Mouse (Mus musculus) left cerebral cortex, postnatal 14 days (tissue): ENCODE data around the gene Miga2. TPM values are rescaled to one million over a fixed set of nuclear protein-coding genes. Genes with fewer than 3 reads are reported as not detected.

Experiments
- DNase-seq, 2 experiments: peaks; one replicate each; pipeline ENCODE4 v3.0.0; 2021 to 2022; ENCODE audit warnings: low spot score in 2 of 2, mixed read lengths in 1 of 2
- intact Hi-C: fragments of 180-260 bp; cut with DNase I; formaldehyde crosslinking; loops from one replicate; pipeline ENCODE4 v1.15.1; 2025
- total RNA-seq, 2 experiments: library from RNA; stranded (reverse); gene quantifications; 2 replicates each; pipeline ENCODE4 v1.2.3; 2021

The Miga2 gene
- total RNA-seq, 2 experiments from 2014 or later, result 102 to 110 TPM

DNA sequence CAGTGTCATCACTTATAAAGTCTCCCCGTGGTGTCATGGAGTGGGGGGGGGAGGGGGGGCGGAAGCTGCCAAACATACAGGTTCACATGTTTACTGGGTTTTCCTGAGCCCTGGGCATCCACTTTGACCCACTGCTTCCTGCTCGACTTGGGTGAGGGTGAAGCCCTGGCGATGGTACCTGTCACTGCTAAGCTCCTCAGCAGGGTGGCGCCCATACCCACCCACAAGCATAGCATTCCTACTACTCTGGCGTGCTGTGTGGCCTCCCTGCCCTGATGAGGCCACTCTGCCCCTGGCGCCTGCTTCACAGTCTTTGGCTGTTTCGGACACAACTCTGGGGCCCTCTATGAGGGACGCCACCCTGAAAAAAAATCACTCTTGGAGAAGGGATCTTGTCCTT, 7.1 kb upstream of the Miga2 start:
- intact Hi-C loops, result no loop called here
- DNase-seq, result no peak

DNA sequence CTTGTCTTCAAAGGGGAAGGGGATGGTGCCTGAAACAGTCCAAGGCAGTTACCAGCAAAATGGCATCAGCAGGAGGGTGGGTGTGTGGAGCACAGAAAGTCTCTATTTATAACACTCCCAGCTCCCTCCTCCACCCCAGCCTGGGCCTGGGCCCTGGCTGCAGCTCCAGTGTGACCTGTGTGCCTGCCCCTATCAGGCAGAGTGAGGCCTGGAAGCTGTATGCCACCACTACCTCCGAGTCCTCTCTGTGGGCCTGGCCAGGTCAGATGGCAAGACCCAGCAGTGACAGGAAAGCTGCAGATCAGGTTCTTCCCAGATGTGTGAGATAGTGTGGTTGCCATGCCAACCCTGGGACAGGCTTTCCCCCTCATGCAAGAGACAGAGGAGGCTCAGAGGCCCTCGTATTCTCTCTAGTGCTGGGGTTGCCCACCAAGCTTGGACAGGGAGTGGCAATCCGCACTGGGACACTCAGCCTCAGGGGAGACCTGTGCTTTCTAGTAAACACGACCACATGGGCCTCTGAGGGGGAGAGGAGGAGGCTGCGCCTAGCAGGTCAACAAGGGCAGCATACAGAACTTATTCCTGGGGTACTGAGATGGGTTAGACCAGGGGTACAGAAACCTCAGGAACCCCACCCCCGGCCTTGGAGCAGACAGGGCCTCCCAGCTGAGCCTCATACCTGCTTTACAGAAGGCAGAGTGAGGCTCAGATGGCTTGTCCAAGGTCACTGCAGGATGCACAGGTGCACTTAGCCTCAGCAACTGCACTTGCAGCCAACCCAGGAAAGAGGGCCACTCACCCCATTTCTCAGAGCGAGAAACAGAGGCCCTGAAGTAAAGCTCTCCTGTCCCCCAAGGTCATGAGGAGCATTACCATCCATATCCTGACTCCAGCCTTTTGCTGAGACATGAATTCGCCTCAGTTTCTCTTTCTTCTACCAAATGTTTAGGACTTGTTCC, 6.2 kb upstream of the Miga2 start:
- peak; percentile 54 to 64 for DNase-seq
- intact Hi-C loops, result no loop called here

DNA sequence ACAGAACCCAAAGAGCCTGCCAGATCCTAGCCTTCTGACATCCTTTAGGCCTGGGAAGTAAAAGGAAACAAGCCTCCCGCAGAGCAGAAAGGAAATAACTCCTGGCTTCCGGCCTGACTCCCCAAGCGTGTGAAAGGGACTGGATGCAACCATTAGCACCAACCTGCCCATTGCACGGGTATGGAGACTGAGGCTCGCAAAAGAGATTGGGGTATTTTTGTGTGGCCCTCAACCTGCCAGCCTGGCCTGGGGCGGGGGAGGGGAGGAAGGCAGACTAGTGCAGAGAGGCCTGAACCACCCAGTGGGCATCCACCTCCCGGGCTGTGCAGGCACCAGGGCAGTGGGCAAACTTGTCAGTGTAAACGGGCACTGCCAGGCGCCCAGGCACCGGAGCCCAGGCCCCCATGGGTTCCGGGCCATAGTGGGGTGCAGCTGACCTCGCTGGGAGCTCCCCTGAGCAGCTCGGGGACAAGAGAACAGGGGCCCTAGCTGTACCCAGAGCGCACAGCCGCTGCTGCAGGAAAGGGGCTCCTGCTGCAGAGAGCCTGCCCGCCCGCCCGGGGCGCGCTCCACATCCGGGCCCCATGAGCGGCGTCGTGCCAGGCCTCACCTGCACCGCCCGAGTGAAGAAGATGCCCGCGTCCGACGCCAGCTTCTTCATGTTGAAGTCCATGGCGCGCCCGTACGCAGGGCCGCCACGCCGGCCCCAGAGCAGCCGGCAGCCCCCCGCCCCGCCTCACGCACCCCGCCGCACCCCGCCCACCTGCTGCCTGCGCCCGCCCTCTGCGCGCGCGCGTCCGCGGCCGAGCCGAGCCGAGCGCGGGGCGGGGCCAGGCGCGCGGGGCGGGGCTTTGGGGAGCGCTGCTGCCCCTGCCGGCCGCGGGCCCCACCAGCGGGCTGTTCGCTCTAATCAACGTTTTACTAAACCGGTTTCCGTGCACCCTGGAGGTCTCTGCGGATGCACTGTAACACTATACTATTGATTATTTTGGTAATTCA, 5.2 kb upstream of the Miga2 start, which contains the start of gene Sh3glb2:
Gene Sh3glb2 (minus strand): TSS at position 805 of the 999 bp plus-strand sequence.
- peak; percentile 78 to 83 for DNase-seq
- intact Hi-C loops, result no loop called here

DNA sequence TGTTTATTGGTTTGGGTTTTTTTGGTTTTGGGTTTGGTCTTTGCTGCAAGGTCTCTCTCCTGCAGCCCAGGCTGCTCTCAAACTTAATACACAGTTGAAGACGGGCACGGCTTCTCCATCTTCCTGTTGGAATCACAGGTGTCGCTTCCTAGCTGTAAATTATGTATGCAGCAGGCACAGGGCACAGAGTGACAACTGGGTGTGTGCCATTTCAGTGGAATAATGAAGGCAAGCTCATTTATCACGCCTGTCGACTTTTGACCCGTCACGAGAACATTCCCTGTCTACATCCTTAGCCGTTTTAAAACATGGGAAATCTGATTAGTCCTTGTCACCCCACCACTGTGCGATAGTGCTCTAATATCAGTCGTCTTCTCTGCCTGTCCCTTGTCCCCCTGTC, 3.4 kb upstream of the Miga2 start:
- no peak for DNase-seq
- intact Hi-C loops, result no loop called here

DNA sequence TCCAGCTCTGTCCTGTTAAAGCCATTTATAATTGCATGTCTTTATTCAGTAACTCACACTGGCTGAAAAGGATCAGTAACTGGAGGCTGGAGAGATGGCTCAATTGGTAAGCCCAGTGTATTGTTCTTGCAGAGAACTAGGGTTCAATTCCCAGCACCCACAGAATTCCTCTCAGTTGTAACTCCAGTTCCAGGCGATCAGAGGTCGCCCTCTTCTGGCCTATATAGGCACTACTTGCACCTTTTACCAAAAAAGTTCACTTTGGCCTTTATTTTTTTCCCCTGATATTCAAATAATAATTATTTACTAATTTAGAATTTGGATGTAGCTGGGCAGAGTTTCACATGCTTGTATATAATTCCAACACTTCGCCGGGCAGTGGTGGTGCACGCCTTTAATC, 1.2 kb upstream of the Miga2 start:
- intact Hi-C loops, result no loop called here
- DNase-seq, result no peak

DNA sequence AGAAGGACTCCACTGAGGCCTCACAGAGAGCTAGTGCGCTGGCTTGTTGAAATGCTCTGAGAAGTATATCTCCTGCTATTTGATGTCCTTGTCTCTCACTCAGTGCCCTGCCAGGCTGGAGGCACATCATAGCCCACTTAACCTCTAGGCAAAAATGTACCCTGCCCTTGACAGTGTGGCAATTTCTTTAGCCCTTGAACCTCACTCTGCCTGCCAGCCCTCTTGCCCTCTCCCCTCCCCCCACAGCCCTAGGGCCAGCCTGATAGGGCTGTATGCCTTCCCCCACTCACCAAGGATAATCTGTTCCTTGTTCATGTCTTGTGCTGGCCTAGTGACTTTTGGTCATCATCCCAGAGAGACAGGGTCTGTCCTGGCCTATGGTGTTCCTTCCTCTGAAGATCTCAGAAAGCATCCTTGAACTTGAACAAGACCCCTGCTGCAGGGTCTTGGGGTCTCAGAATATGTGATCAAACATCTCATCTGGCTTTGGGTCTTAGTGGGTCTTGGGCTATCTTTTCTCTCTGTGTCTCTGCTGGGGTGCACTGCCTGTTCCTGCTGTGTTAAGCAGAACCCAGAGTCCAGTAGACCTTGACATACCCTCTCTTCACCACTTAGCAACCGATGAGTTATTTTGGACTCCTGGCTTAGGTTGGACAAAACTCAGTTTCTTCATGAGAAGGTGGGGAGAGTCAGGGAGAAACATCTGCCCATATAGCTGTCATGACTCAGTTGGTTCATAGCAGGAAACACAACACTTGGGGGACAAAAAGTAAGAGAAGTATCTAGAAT, 1.4 kb downstream of the Miga2 start:
- DNase-seq, result no peak
- intact Hi-C loops, result no loop called here

DNA sequence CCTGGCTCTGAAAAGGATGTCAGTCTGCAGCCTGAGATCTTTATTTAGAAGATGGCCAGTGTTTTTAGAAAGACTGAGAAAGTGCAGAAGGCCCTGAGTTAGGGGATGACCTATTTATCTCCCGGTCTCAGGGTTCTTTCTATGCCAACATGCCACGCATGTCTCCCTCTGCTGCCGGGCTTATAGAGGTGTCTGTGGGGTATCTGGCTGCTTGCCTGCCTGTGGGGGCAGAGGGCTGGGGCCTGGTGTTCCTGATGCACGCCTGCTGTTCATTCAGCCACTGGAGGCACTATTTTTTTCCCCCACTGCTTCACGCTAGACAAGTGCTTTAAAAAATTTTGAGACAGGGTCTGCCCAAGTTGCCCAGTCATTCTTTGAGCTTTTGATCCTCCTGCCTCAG, 2.2 kb downstream of the Miga2 start:
- DNase-seq, result no peak
- intact Hi-C loops, result no loop called here

DNA sequence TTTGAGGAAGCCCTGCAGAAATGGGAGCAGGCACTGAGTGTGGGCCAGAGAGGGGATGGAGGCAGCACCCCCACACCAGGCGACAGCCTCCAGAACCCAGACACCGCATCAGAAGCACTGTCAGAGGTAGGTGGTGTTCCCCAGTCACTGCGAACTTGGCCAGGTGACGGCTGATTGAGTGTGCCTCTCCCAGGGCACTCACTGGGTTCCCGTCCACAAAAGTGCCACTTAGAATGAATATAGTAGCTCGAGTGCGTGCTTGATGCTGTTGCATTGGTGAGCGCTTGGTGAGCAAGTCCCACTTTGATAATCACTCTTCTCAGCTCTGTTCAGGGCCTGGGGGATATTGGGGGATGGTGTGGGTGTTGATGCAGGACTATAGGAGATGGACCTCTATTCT, 7.5 kb downstream of the Miga2 start:
- intact Hi-C loops, result no loop called here
- no peak for DNase-seq

DNA sequence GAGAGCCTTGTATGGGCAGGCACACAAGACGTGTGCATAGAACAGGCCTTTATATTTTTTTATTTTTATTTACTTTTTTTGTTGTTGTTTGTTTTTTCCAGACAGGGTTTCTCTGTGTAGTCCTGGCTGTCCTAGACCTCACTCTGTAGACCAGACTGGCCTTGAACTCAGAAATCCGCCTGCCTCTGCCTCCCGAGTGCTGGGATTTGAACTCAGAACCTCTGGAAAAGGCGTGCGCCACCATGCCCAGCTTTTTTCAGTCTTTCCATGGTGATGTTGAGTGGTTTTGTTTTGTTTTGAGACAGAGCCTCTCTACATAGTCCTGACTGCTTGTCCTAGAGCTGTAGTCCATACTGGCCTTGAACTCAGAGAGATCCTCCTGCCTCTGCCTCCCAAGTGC, 8.7 kb downstream of the Miga2 start:
- intact Hi-C loops, result no loop called here
- no peak for DNase-seq

DNA sequence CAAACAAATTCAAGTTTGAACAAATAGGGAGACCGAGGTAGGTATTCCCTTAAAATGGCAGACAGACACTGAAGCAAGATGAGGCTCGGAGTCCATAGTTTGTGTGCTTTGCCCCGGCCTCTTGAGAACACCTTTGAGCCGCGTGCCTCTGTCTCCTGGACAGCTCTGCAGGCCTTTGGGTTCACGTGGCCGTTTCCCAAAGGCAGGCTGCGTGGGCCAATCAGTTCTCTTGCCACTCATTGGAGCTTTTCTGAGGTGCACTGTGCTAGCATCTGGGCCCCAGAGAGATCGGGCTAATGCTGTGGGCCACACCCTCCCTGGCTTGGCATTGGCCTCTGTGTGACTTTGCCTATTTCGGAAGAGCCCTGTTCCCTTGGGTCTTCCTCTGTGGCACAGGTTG, 11.9 kb downstream of the Miga2 start:
- intact Hi-C loops, result no loop called here
- DNase-seq, result no peak

DNA sequence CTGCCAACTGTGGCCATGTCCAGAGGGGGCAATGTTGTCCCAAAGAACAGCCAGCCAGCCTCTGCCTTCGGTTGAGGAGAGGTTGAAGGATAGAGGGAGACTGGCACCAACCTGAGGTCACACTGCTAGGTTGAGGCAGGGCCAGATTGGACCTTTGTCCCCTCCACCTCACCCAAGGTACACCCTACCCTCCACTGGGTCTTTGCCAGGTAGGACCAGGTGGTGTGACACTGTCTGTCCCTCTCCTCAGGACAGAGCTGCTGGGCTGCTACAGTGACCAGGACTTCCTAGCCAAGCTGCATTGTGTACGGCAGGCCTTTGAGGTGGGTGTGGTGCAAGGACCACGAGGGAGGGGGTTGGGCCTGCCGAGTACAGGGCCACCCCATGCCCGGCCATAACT, 13.7 kb downstream of the Miga2 start:
- DNase-seq, result no peak
- intact Hi-C loops, result no loop called here

DNA sequence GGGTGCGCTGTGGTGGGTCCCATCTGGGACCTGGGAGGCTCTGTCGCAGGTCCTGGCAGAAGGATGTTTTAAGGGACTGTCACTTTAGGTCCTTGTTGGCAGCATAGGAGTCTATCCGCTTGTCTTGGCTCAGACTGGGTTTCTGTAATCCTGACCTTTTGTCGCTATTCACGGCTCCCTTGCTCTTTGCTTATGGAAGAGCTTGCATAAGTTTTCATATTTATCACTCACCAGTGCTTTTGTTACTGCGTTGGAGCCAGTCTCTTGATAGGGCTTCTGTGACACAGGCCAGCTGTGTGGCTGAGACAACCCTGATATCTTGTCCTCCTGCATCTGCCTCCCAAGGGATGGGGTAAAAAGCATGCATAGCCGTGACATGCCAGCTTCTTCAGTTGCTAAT, 15.3 kb downstream of the Miga2 start:
- intact Hi-C loops, result no loop called here
- no peak for DNase-seq

DNA sequence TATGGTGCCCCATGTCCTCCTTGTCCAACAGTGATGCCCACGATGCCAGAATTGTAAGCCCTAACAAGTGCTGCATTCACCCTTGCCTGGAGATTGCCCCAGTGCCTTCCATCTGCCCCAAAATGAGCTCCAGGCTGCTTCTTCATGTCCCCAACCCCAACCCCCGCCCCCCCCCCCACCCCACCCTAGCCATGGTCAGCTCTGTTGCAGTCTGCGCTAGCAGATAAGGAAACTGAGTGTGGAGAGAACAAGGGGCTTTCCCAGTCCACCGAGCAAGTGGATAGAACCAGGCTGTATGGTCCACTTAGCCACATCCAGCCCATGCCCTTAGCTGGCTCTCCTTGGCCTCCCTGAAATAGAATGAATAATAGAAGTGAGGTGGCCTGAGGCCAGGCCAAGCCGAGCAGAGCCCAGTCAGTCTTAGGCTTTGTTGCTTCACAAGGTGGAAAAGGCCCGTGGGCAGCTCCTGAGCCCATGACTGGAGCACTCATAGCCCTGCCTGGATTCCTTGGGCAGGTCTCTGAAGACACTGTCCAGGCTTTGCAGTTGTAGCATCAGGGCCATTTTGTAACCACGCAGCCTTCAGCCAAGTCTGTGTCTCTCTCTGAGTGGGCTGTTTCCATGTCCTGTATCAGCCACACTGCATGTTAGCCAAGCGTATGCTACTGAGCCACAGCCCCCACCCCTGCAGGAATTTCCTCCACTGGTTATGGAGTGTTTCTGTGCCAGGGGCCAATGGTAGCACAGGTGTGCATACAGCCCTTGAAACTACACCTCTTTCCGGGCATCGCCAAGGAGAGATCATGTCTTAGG, 16.7 kb downstream of the Miga2 start:
- DNase-seq, result no peak
- intact Hi-C loops, result no loop called here

DNA sequence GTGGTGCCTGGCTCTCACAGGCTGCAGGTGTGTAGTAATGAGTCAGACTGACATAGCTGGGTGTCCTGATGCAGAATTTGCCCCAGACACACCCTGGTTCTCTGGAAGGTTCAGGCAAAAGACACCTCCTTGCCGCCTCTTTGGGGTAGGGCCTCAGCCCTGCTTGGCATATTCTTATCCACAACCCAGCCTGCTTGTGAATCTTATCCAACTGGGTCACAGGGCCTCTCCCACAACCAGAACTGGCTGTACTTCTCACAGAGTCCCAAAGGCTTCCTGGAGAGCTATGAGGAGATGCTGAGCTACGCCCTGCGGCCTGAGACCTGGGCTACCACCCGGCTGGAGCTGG, 17.3 kb downstream of the Miga2 start:
- intact Hi-C loops, result no loop called here
- no peak for DNase-seq

DNA sequence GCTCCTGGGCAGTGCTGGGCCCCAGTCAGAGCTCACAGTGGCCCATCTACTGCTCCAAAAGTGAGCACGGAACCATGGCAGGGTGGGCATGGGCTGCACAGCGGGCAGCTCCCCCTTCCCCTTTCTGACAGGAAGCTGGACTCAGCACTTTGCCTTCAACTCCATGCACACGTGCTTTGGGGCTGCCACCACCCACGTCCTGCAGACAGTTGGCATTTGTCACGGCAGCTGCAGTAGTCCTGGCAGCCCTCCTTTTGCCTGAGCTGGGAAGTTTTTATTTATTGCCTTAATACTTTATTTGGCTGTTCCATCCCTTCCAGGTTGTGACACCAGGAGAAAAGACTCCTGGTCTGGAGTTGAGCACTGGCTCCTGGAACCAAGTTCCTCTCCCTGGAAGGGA, 20.8 kb downstream of the Miga2 start:
- DNase-seq, result peak in 1 of 2 experiments; percentile 40
- intact Hi-C loops, result no loop called here

DNA sequence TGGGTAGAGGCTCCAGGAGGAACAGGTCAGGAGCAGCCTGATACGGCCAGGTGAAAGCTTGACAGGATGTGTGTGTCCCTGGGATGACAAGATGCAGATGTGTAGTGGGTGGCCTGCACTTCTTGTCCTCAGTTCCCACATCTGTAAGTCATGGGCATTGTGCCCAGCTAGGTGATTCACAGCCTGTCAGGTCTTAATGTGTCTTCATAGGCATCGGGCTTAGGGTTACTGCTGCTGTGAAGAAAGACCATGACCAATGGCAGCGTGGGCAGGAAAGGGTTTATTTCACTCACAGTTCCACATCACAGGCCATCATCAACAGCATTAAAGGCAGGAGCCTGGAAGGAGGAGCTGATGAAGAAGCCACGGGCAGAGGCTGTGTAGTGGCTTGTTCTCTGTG, 21.6 kb downstream of the Miga2 start:
- no peak for DNase-seq
- intact Hi-C loops, result no loop called here

DNA sequence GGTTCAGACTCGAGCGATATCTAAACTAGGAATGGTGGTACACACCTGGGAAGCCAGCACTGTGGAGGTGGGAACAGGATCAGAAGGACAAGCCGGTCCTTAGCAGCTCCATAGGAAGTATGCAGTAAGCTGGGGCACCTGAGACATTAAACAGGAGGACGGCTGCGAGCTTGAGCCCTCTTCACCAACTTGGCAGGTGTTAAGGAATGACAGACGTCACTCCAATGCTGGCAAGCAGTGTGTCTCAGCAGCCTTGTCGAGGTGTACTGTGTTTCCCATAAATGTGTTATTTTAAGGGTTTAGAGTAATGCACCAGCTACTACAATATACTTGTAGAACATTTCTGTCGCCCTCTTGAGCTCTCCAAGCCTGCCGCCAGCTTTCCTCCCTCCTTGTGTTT, 22.9 kb downstream of the Miga2 start:
- DNase-seq, result no peak
- intact Hi-C loops, result no loop called here

DNA sequence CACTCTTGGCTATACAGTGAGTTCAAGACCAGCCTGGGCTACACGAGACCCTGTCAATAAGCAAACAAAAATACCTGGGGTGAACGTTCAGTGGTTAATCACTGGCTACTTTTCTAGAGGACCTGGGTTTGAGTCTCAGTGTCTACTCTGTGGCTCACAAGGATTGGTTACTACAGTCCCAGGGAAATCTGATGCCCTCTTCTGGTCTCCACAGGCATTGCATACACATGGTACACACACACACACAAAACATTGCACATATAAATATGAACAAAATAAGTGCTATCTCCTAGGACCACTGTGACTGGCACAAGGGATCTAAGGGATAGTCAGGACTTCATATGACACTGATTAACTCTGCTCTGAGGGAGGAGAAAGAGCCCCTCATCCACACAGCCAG, 25.0 kb downstream of the Miga2 start:
- intact Hi-C loops, result no loop called here
- no peak for DNase-seq

DNA sequence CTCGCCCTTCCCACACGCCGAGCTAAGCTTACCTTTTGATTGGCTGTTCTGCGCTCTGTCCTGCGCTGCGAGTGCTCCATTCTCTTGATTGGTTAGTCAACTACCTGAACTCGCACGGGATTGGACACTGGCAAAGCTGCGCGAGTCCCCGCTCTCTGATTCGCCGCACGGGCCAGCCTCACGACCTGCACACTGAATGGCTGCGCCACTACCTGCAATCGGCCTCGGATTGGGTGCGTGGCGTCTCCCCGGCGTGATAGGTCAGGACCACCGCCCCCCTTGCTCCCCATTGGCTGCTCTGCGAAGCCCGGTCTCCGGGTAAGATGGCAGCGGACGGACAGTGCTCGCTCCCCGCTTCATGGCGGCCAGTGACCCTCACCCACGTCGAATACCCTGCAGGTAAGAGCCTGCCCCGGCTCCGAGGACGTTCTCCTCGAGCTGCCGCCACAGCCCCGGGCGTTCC, 28.1 kb downstream of the Miga2 start, which contains the start of gene Dolpp1:
Gene Dolpp1 (plus strand): TSS at position 141 of the 463 bp plus-strand sequence.
- intact Hi-C loops, result no loop called here
- peak; percentile 99 to 100 for DNase-seq
